Mouse (Mus musculus): Measurements from ENCODE around the gene Olfr975. TPM values are rescaled to one million over a fixed set of nuclear protein-coding genes. Genes with fewer than 3 reads are reported as not detected.
"Not testable (repeated sequence)": the region's sequence is repeated elsewhere in the genome, so short reads cannot be mapped to it uniquely, and the experiment has no call there.

Gene Olfr975
- not detected for total RNA-seq (2021)

DNA sequence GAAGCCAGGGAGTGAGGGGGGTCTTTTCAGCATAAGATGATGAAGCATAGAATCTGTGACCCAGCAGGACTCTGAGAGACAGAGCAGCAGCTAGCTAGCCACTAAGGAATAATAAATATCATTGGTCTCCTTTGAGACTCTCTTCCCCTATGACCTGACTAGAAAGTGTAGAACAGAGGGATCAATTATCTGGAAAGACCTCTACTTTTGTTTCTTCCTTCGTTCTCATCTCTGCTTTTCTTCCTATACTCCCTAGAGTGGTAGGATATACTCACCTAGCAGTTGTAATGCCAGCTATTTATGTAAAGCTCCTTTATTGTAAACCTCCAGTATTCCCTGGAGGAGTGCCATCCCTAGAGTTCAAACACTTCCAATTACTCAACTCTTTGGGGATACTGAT lies at the start of gene Olfr975:
Gene Olfr975, minus strand, starts transcription at position 101 of the 400 bp plus-strand sequence.
- intact Hi-C loops (cut with DNase I): no loop called here
- no peak for DNase-seq

DNA sequence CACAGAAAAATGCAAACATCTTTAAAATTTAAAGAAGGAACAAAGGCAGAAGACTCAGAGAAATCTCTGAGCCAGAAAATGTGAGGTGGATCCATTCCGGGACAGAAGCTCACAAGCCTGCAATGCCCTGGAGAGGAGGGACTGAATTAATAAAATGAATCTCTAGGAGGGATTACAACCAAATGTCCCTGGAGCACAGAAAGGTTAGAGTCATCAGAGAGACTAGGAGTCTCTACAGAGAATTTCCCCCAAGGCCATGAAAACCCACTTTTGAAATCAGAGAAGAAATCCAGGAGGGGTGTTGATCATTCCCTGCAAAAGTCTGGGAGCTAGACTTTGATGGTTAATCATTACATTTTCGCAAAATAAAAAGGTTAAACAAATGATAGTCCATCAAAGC lies 40.0 kb upstream of the Olfr975 start, which contains the start of gene Olfr978:
Gene Olfr978, plus strand, starts transcription at position 301 of the 400 bp plus-strand sequence.
- intact Hi-C loops (cut with DNase I): no loop called here
- DNase-seq: no peak

GRCm38 (mm10) chr9:39976581-39977145 lies 24.8 kb upstream of the Olfr975 start:
- DNase-seq; intact Hi-C loops (cut with DNase I): not testable (repeated sequence)

DNA sequence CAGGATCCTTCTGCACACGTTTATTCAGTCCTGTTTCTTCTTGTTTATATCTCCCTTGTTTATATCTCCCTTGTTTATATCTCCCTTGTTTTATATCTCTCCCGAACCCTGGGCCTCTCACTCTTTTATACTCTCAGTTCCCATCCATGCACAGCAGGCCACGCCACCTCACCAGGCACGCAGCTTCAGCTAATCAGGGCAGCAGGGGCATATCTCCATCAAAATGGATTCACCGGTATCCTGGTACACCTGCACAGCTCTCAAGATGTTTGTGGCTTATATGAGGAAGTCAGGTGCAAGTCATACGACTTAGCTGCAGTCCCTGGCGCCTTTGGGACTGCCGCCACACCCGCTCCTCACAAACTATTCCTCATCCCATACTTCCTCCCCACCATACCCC lies 9.2 kb upstream of the Olfr975 start, which contains the start of gene Olfr976:
Gene Olfr976, minus strand, starts transcription at position 101 of the 400 bp plus-strand sequence.
- DNase-seq; intact Hi-C loops (cut with DNase I): not testable (repeated sequence)

GRCm38 (mm10) chr9:39937201-39937600 lies 14.6 kb downstream of the Olfr975 start, which contains the start of gene Olfr974:
Olfr974 (plus strand) TSS chr9:39937501.
- intact Hi-C loops (cut with DNase I): no loop called here
- DNase-seq: no peak

- DNase-seq; intact Hi-C loops (cut with DNase I): not testable (repeated sequence)
Observed at GRCm38 (mm10) chr9:39928837-39929236, 23.0 kb downstream of the Olfr975 start.

DNA sequence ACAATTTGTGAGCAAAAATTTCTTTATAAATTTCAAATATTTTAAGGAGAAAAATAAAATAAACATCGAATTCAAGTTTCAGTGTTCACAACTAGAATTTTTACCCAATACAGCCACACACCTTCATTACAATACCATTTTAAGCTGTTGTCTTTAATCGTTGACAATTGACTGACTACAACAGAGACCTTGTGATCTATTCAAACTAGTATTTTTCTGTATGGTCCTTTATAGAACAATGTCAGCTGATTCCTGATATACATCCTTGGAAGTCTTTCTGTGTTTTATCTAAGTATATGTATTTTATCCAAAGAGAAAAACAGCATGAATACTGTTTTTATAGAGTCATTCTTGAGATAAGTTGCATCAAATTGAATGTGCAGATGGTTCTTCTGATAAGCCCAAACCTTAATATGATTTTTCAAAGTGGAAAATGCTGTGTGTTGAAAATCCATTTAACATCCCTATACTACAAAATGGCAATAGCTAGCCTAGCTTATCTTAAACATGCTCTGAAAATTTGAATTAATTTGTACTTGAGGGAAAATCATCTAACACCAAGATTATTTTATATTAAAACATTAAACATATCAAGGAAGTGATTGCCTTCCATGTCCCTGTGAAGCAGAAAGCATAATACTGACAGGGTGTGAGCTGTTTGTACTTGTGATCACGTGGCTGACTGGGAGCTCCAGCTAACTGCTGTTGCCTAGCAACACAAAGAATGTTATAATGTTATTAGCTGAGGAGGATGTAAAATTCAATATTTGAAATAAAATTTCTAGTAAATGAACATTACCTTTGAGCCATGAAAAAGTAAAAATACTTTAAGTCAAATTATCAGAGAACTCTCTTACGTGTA lies 23.6 kb downstream of the Olfr975 start:
- DNase-seq; intact Hi-C loops (cut with DNase I): not testable (repeated sequence)

DNA sequence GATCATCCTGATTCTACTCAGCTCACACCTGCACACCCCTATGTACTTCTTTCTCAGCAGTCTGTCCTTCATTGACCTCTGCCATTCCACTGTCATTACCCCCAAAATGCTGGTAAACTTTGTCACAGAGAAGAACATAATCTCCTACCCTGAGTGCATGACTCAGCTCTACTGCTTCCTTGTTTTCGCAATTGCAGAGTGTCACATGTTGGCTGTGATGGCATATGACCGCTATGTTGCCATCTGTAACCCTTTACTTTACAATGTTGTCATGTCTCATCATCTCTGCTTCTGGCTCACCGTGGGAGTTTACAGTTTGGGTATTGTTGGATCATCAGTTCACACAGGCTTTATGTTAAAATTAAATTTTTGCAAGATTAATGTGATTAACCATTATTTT lies 41.9 kb downstream of the Olfr975 start:
- intact Hi-C loops (cut with DNase I): no loop called here
- DNase-seq: no peak

GRCm38 (mm10) chr9:39907036-39907435 lies 44.8 kb downstream of the Olfr975 start, which contains the start of gene Olfr229:
Olfr229 (plus strand) TSS chr9:39907336.
- intact Hi-C loops (cut with DNase I): no loop called here
- no peak for DNase-seq

DNA sequence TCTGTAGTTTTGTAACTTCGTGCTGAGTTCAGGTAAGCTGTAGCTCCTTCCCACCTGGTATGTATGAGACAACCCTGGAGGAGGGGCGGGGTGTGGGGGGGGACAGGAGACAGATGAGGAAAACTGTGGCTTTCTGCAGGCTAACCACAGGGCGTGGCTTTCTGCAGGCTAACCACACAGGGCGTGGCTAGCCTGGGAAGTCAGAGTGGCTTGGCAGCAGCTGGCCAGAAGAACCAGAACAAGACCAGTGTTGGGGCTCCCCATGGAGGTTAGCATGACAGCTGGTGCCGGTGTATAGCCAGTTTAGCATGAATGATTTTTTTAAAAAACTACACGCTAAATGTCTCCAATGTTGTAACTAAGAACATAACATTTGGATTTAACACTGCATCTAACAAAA lies 46.7 kb downstream of the Olfr975 start:
- DNase-seq: no peak
- intact Hi-C loops (cut with DNase I): no loop called here

Other genes with a start within 250 kb of the Olfr975 start
- gene Olfr149, start 244.9 kb downstream of the Olfr975 start, total RNA-seq (2021): not detected
- gene Olfr965, start 240.7 kb downstream of the Olfr975 start, total RNA-seq (2021): not detected
- not detected for gene Olfr150, start 221.1 kb downstream of the Olfr975 start, total RNA-seq (2021)
- gene Olfr967, start 205.8 kb downstream of the Olfr975 start, total RNA-seq (2021): not detected
- not detected for gene Olfr968, start 168.8 kb downstream of the Olfr975 start, total RNA-seq (2021)
- not detected for gene Olfr969, start 161.1 kb downstream of the Olfr975 start, total RNA-seq (2021)
- not detected for gene Olfr970, start 143.2 kb downstream of the Olfr975 start, total RNA-seq (2021)
- gene Olfr971, start 115.2 kb downstream of the Olfr975 start, total RNA-seq (2021): not detected
- not detected for gene Olfr972, start 85.6 kb downstream of the Olfr975 start, total RNA-seq (2021)
- not detected for gene Olfr229, start 44.7 kb downstream of the Olfr975 start, total RNA-seq (2021)
- not detected for gene Olfr974, start 14.5 kb downstream of the Olfr975 start, total RNA-seq (2021)
- gene Olfr976, start 9.1 kb upstream of the Olfr975 start, total RNA-seq (2021): not detected
- not detected for gene Olfr978, start 40.1 kb upstream of the Olfr975 start, total RNA-seq (2021)
- gene Olfr979, start 51.4 kb upstream of the Olfr975 start, total RNA-seq (2021): not detected
- gene Olfr980, start 57.5 kb upstream of the Olfr975 start, total RNA-seq (2021): not detected
- not detected for gene Olfr981, start 69.4 kb upstream of the Olfr975 start, total RNA-seq (2021)
- not detected for gene Olfr982, start 121.8 kb upstream of the Olfr975 start, total RNA-seq (2021)
- not detected for gene Olfr983, start 141.5 kb upstream of the Olfr975 start, total RNA-seq (2021)
- not detected for gene Olfr984, start 162.2 kb upstream of the Olfr975 start, total RNA-seq (2021)
- gene Olfr985, start 178.1 kb upstream of the Olfr975 start, total RNA-seq (2021): not detected
- gene Tmem225, start 196.1 kb upstream of the Olfr975 start, total RNA-seq (2021): not detected
- not detected for gene Olfr986, start 228.9 kb upstream of the Olfr975 start, total RNA-seq (2021)
- gene Zfp202, start 240.3 kb upstream of the Olfr975 start, total RNA-seq (2021): 1 to 10 TPM; 2.5 to 3.0 TPM

All from heart, postnatal 36 days (tissue).